Mouse (Mus musculus): Measurements from ENCODE around the gene Nans. TPM values are rescaled to one million over a fixed set of nuclear protein-coding genes. Genes with fewer than 3 reads are reported as not detected.
A peak's percentile ranks its signal among the peaks of the same experiment; 100 is the strongest.

The Nans gene
- polyA plus RNA-seq, 1 experiment from 2014 or later, result 67.7 TPM

- Histone ChIP-seq H3K4me1 (replicated peaks; ENCODE audit: control insufficient read depth, insufficient read depth) (peaks cover 5% of the 10 kb centered on the region), H3K36me3 (ENCODE audit: control insufficient read depth, insufficient read depth, low read length) (no peaks in the 10 kb centered on the region), H3K9ac (ENCODE audit: low read length) (peak overlapping the region; percentile 71), H3K4me3 (ENCODE audit: low read depth, low read length) (peak overlapping the region; percentile 91), H3K9me3 (ENCODE audit: control insufficient read depth, low read length) (no peaks in the 10 kb centered on the region), H3K27me3 (ENCODE audit: control insufficient read depth, insufficient read depth, low read length) (no peaks in the 10 kb centered on the region), H3K27ac (replicated peaks) (peak overlapping the region; percentile 99), H3K4me2 (replicated peaks; ENCODE audit: low read depth) (peak overlapping the region; percentile 77)
- DNase-seq (ENCODE audit: low spot score) (no peak), ATAC-seq (ENCODE audit: low FRiP score, low TSS enrichment) (no peak)
- WGBS, result 31% methylated on average over 7 of the region's 7 CpGs
- TF ChIP-seq CTCF (IDR thresholded peaks at IDR 0.05; ENCODE audit: low read depth) (no peak), EP300 (optimal IDR thresholded peaks at IDR 0.05) (no peak)
Measured at GRCm38 (mm10) chr4:46450020-46450518, 39.0 kb upstream of the Nans start.

DNA sequence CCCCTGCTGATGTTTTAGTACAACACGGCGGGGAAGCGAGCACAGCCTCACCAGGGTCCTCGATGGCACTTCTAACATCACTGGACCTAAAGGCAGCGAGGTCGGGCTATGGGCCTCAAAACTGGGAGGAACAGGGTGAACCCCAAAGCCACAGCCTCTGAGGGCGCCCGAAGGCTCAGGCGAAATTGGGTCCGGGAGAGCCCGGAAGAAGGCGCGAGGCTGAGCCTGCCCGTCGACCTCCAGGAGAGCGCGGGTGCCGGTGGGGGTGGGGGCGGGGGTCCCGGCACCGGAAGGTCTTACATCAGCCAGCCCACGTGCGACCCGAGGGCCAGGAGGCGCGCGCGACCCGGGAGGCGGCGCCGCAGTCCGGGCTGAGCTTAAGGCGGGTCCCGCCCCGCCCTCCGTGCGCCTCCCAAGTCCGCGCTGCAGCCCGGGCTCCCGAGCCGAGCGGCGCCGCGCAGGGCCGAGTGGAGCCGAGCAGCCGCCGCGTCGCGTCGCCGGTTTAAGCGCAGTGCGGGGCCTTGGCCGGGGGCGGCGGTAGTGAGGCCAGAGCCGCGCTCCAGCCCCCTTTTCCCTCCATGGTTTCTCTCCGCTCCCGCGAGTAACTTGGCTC, 38.4 kb upstream of the Nans start, which contains the start of gene Anp32b:
TSS of gene Anp32b (plus strand) at position 384 of the 613 bp plus-strand sequence.
- H3K4me1 ChIP-seq (replicated peaks; ENCODE audit: control insufficient read depth, insufficient read depth), result peaks cover 5% of the 10 kb centered on the region
- H3K27ac ChIP-seq (replicated peaks), result peak within 1 kb of the TSS; percentile 99
- peak within 1 kb of the TSS; percentile 91 for H3K4me3 ChIP-seq (ENCODE audit: low read depth, low read length)
- no peaks in the 10 kb centered on the region for H3K36me3 ChIP-seq (ENCODE audit: control insufficient read depth, insufficient read depth, low read length)
- ATAC-seq (ENCODE audit: low FRiP score, low TSS enrichment) (peak; percentile 95), DNase-seq (ENCODE audit: low spot score) (peak; percentile 94)
- H3K27me3 ChIP-seq (ENCODE audit: control insufficient read depth, insufficient read depth, low read length), result no peaks in the 10 kb centered on the region
- H3K9me3 ChIP-seq (ENCODE audit: control insufficient read depth, low read length), result no peaks in the 10 kb centered on the region
- under 1% methylated on average over 47 of the region's 66 CpGs for WGBS
- no peak for TF ChIP-seq EP300 (optimal IDR thresholded peaks at IDR 0.05)
- TF ChIP-seq CTCF (IDR thresholded peaks at IDR 0.05; ENCODE audit: low read depth), result peak; percentile 71
- H3K9ac ChIP-seq (ENCODE audit: low read length), result peak within 1 kb of the TSS; percentile 96
- H3K4me2 ChIP-seq (replicated peaks; ENCODE audit: low read depth), result peak within 1 kb of the TSS; percentile 77

GRCm38 (mm10) chr4:46451240-46451757, 37.7 kb upstream of the Nans start:
- Histone ChIP-seq H3K27me3 (ENCODE audit: control insufficient read depth, insufficient read depth, low read length) (no peaks in the 10 kb centered on the region), H3K4me3 (ENCODE audit: low read depth, low read length) (peak overlapping the region; percentile 91), H3K27ac (replicated peaks) (peak overlapping the region; percentile 99), H3K9ac (ENCODE audit: low read length) (peak overlapping the region; percentile 96), H3K36me3 (ENCODE audit: control insufficient read depth, insufficient read depth, low read length) (no peaks in the 10 kb centered on the region), H3K9me3 (ENCODE audit: control insufficient read depth, low read length) (no peaks in the 10 kb centered on the region), H3K4me1 (replicated peaks; ENCODE audit: control insufficient read depth, insufficient read depth) (peaks cover 5% of the 10 kb centered on the region), H3K4me2 (replicated peaks; ENCODE audit: low read depth) (peak overlapping the region; percentile 69)
- DNase-seq (ENCODE audit: low spot score), result peak; percentile 81
- 1% methylated on average over 36 of the region's 70 CpGs for WGBS
- TF ChIP-seq CTCF (IDR thresholded peaks at IDR 0.05; ENCODE audit: low read depth) (no peak), EP300 (optimal IDR thresholded peaks at IDR 0.05) (no peak)
- ATAC-seq (ENCODE audit: low FRiP score, low TSS enrichment), result peak; percentile 50

DNA sequence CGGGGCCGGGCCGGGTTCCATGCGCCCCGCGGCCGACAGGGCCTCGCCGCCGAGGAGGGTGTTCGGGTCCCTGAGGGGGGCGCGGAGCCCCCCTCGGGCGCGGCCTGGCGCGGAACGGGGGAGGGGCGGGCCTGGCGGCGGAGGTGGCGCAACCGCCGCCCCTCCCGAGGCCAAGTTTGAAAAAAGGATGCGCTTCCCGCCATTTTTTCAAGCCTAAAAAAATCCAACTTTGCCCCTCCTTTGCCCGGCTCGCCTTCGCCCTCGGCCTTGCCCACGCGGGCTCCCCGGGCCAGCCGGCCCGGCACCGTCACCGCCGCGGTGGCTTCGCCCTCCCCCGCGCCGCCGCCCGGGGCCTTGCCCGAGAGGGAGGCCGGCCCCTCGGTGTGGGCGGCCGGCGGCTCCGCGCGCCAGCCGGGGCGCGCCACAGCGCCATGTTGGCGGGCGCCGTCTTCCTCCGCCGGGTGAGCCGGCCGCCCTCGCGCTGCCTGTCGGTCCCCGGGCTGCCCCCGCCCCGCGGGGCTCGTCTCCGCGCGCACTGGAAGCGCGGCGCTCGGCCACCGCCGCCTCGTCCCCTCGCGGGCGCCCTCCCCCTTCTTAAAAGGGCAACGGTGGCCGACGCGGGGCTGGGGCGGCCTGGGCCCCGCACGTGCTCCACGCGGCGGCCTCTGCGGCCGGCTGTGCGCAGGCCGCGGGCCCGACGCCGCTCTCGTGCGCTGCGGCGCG, 37.1 kb upstream of the Nans start:
- Histone ChIP-seq H3K4me3 (ENCODE audit: low read depth, low read length) (peak overlapping the region; percentile 91), H3K27ac (replicated peaks) (peak overlapping the region; percentile 99), H3K4me1 (replicated peaks; ENCODE audit: control insufficient read depth, insufficient read depth) (peaks cover 5% of the 10 kb centered on the region), H3K27me3 (ENCODE audit: control insufficient read depth, insufficient read depth, low read length) (no peaks in the 10 kb centered on the region), H3K9ac (ENCODE audit: low read length) (peak overlapping the region; percentile 96), H3K9me3 (ENCODE audit: control insufficient read depth, low read length) (no peaks in the 10 kb centered on the region), H3K36me3 (ENCODE audit: control insufficient read depth, insufficient read depth, low read length) (no peaks in the 10 kb centered on the region), H3K4me2 (replicated peaks; ENCODE audit: low read depth) (peak overlapping the region; percentile 69)
- DNase-seq (ENCODE audit: low spot score) (peak; percentile 83), ATAC-seq (ENCODE audit: low FRiP score, low TSS enrichment) (peak; percentile 65)
- no peak for TF ChIP-seq EP300 (optimal IDR thresholded peaks at IDR 0.05)
- TF ChIP-seq CTCF (IDR thresholded peaks at IDR 0.05; ENCODE audit: low read depth), result no peak
- WGBS, result under 1% methylated on average over 70 of the region's 111 CpGs

DNA sequence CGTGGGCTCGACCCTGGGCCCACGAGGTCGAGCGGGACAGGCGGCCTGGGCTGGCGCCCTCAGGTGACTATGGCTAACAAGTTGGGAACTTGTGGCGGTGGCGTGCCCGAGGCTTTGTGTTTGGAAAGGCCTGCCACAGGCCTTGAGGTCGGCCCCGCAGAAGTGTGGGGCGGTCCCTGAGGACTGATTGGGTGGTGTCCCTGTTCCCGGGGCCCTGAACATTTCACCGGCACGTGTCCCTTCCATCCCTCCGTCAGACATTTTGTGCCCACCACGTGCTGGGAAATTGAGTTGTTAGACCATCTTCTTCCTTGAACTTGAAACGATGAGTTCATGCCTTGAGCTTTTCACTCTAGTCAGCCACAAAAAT, 36.6 kb upstream of the Nans start:
- Histone ChIP-seq H3K36me3 (ENCODE audit: control insufficient read depth, insufficient read depth, low read length) (no peaks in the 10 kb centered on the region), H3K9ac (ENCODE audit: low read length) (peak overlapping the region; percentile 96), H3K4me2 (replicated peaks; ENCODE audit: low read depth) (peak overlapping the region; percentile 69), H3K27me3 (ENCODE audit: control insufficient read depth, insufficient read depth, low read length) (no peaks in the 10 kb centered on the region), H3K27ac (replicated peaks) (peak overlapping the region; percentile 99), H3K4me1 (replicated peaks; ENCODE audit: control insufficient read depth, insufficient read depth) (peaks cover 5% of the 10 kb centered on the region), H3K9me3 (ENCODE audit: control insufficient read depth, low read length) (no peaks in the 10 kb centered on the region), H3K4me3 (ENCODE audit: low read depth, low read length) (peak overlapping the region; percentile 91)
- ATAC-seq (ENCODE audit: low FRiP score, low TSS enrichment) (peak; percentile 37), DNase-seq (ENCODE audit: low spot score) (peak; percentile 74)
- TF ChIP-seq EP300 (optimal IDR thresholded peaks at IDR 0.05) (no peak), CTCF (IDR thresholded peaks at IDR 0.05; ENCODE audit: low read depth) (no peak)
- WGBS, result 0% methylated on average over 19 of the region's 19 CpGs
